Mouse (Mus musculus): ENCODE data around the gene Cpa5. TPM values are rescaled to one million over a fixed set of nuclear protein-coding genes. Genes with fewer than 3 reads are reported as not detected.

Cpa5 gene
- polyA plus RNA-seq, 1 experiment from 2014 or later: 0.10 TPM

GRCm38 (mm10) chr6:30664776-30665175 is 54.0 kb downstream of the Cpa5 start:
- peaks cover 10% of the 10 kb centered on the region for H3K4me1 ChIP-seq (ENCODE audit: control insufficient read depth, insufficient read depth, low read length)
- H3K4me2 ChIP-seq (ENCODE audit: low read length): no peak overlapping the region
- H3K4me3 ChIP-seq (ENCODE audit: low read depth, low read length): no peak overlapping the region
- ATAC-seq (0 out of 2 replicates have a peak, but pooled peaks have one; percentile 26), DNase-seq (ENCODE audit: low spot score) (no peak)
- H3K36me3 ChIP-seq (ENCODE audit: control insufficient read depth, insufficient read depth, low read length): no peaks in the 10 kb centered on the region
- 20% methylated on average over 6 of the region's 6 CpGs for WGBS
- no peaks in the 10 kb centered on the region for H3K9me3 ChIP-seq (replicated peaks; ENCODE audit: control insufficient read depth, low read length)
- H3K9ac ChIP-seq (ENCODE audit: low read length): no peak overlapping the region
- 0 out of 2 replicates have a peak overlapping the region, but pooled peaks have one; percentile 5 for H3K27ac ChIP-seq (ENCODE audit: low read depth, low read length)
- H3K27me3 ChIP-seq (replicated peaks; ENCODE audit: control insufficient read depth, insufficient read depth, low read length): no peaks in the 10 kb centered on the region

- Histone ChIP-seq H3K9ac (ENCODE audit: low read length) (no peak overlapping the region), H3K9me3 (replicated peaks; ENCODE audit: control insufficient read depth, low read length) (no peaks in the 10 kb centered on the region), H3K27me3 (replicated peaks; ENCODE audit: control insufficient read depth, insufficient read depth, low read length) (no peaks in the 10 kb centered on the region), H3K36me3 (ENCODE audit: control insufficient read depth, insufficient read depth, low read length) (no peaks in the 10 kb centered on the region), H3K4me3 (ENCODE audit: low read depth, low read length) (no peak overlapping the region), H3K4me1 (ENCODE audit: control insufficient read depth, insufficient read depth, low read length) (peaks cover 10% of the 10 kb centered on the region), H3K27ac (ENCODE audit: low read depth, low read length) (no peak overlapping the region), H3K4me2 (ENCODE audit: low read length) (no peak overlapping the region)
- no peak for DNase-seq (ENCODE audit: low spot score)
- ATAC-seq: no peak
- 63% methylated on average over 4 of the region's 4 CpGs for WGBS
These were observed 54.5 kb downstream of the Cpa5 start for GRCm38 (mm10) chr6:30665296-30665695.

GRCm38 (mm10) chr6:30666043-30666442 is 55.2 kb downstream of the Cpa5 start:
- Histone ChIP-seq H3K27ac (ENCODE audit: low read depth, low read length) (no peak overlapping the region), H3K4me2 (ENCODE audit: low read length) (no peak overlapping the region), H3K9ac (ENCODE audit: low read length) (no peak overlapping the region), H3K9me3 (replicated peaks; ENCODE audit: control insufficient read depth, low read length) (no peaks in the 10 kb centered on the region), H3K4me1 (ENCODE audit: control insufficient read depth, insufficient read depth, low read length) (peaks cover 10% of the 10 kb centered on the region), H3K27me3 (replicated peaks; ENCODE audit: control insufficient read depth, insufficient read depth, low read length) (no peaks in the 10 kb centered on the region), H3K4me3 (ENCODE audit: low read depth, low read length) (no peak overlapping the region), H3K36me3 (ENCODE audit: control insufficient read depth, insufficient read depth, low read length) (no peaks in the 10 kb centered on the region)
- 43% methylated on average over 6 of the region's 6 CpGs for WGBS
- ATAC-seq (no peak), DNase-seq (ENCODE audit: low spot score) (no peak)

GRCm38 (mm10) chr6:30667585-30667984 is 56.8 kb downstream of the Cpa5 start:
- Histone ChIP-seq H3K4me3 (ENCODE audit: low read depth, low read length) (no peak overlapping the region), H3K27me3 (replicated peaks; ENCODE audit: control insufficient read depth, insufficient read depth, low read length) (no peaks in the 10 kb centered on the region), H3K4me2 (ENCODE audit: low read length) (no peak overlapping the region), H3K9me3 (replicated peaks; ENCODE audit: control insufficient read depth, low read length) (no peaks in the 10 kb centered on the region), H3K36me3 (ENCODE audit: control insufficient read depth, insufficient read depth, low read length) (no peaks in the 10 kb centered on the region), H3K9ac (ENCODE audit: low read length) (no peak overlapping the region), H3K27ac (ENCODE audit: low read depth, low read length) (no peak overlapping the region), H3K4me1 (ENCODE audit: control insufficient read depth, insufficient read depth, low read length) (peaks cover 13% of the 10 kb centered on the region)
- ATAC-seq: no peak
- DNase-seq (ENCODE audit: low spot score): no peak
- 42% methylated on average over 5 of the region's 5 CpGs for WGBS

GRCm38 (mm10) chr6:30671696-30672095 is 60.9 kb downstream of the Cpa5 start:
- H3K4me2 ChIP-seq (ENCODE audit: low read length): no peak overlapping the region
- H3K36me3 ChIP-seq (ENCODE audit: control insufficient read depth, insufficient read depth, low read length): no peaks in the 10 kb centered on the region
- DNase-seq (ENCODE audit: low spot score) (no peak), ATAC-seq (no peak)
- no peak overlapping the region for H3K9ac ChIP-seq (ENCODE audit: low read length)
- H3K27me3 ChIP-seq (replicated peaks; ENCODE audit: control insufficient read depth, insufficient read depth, low read length): no peaks in the 10 kb centered on the region
- no peak overlapping the region for H3K4me3 ChIP-seq (ENCODE audit: low read depth, low read length)
- no peak overlapping the region for H3K27ac ChIP-seq (ENCODE audit: low read depth, low read length)
- 69% methylated on average over 5 of the region's 5 CpGs for WGBS
- peaks cover 28% of the 10 kb centered on the region for H3K4me1 ChIP-seq (ENCODE audit: control insufficient read depth, insufficient read depth, low read length)
- no peaks in the 10 kb centered on the region for H3K9me3 ChIP-seq (replicated peaks; ENCODE audit: control insufficient read depth, low read length)

GRCm38 (mm10) chr6:30673764-30674561 is 63.2 kb downstream of the Cpa5 start:
- no peaks in the 10 kb centered on the region for H3K27me3 ChIP-seq (replicated peaks; ENCODE audit: control insufficient read depth, insufficient read depth, low read length)
- 10% methylated on average over 14 of the region's 14 CpGs for WGBS
- ATAC-seq (peak; percentile 71), DNase-seq (ENCODE audit: low spot score) (peak; percentile 81)
- H3K4me2 ChIP-seq (ENCODE audit: low read length): peak overlapping the region; percentile 33
- H3K4me1 ChIP-seq (ENCODE audit: control insufficient read depth, insufficient read depth, low read length): peaks cover 32% of the 10 kb centered on the region
- H3K36me3 ChIP-seq (ENCODE audit: control insufficient read depth, insufficient read depth, low read length): no peaks in the 10 kb centered on the region
- H3K9ac ChIP-seq (ENCODE audit: low read length): 0 out of 2 replicates have a peak overlapping the region, but pooled peaks have one; percentile 33
- H3K27ac ChIP-seq (ENCODE audit: low read depth, low read length): peak overlapping the region; percentile 88
- H3K4me3 ChIP-seq (ENCODE audit: low read depth, low read length): no peak overlapping the region
- H3K9me3 ChIP-seq (replicated peaks; ENCODE audit: control insufficient read depth, low read length): no peaks in the 10 kb centered on the region

GRCm38 (mm10) chr6:30674714-30675280 is 64.0 kb downstream of the Cpa5 start:
- peak overlapping the region; percentile 88 for H3K27ac ChIP-seq (ENCODE audit: low read depth, low read length)
- 17% methylated on average over 9 of the region's 9 CpGs for WGBS
- ATAC-seq (peak; percentile 35), DNase-seq (ENCODE audit: low spot score) (peak; percentile 77)
- no peak overlapping the region for H3K4me3 ChIP-seq (ENCODE audit: low read depth, low read length)
- no peaks in the 10 kb centered on the region for H3K9me3 ChIP-seq (replicated peaks; ENCODE audit: control insufficient read depth, low read length)
- H3K9ac ChIP-seq (ENCODE audit: low read length): peak overlapping the region; percentile 52
- peaks cover 34% of the 10 kb centered on the region for H3K4me1 ChIP-seq (ENCODE audit: control insufficient read depth, insufficient read depth, low read length)
- peak overlapping the region; percentile 33 for H3K4me2 ChIP-seq (ENCODE audit: low read length)
- no peaks in the 10 kb centered on the region for H3K27me3 ChIP-seq (replicated peaks; ENCODE audit: control insufficient read depth, insufficient read depth, low read length)
- H3K36me3 ChIP-seq (ENCODE audit: control insufficient read depth, insufficient read depth, low read length): no peaks in the 10 kb centered on the region

- Histone ChIP-seq H3K4me1 (ENCODE audit: control insufficient read depth, insufficient read depth, low read length) (peaks cover 34% of the 10 kb centered on the region), H3K27ac (ENCODE audit: low read depth, low read length) (peak overlapping the region; percentile 88), H3K4me2 (ENCODE audit: low read length) (peak overlapping the region; percentile 33), H3K36me3 (ENCODE audit: control insufficient read depth, insufficient read depth, low read length) (no peaks in the 10 kb centered on the region), H3K9ac (ENCODE audit: low read length) (peak overlapping the region; percentile 52), H3K9me3 (replicated peaks; ENCODE audit: control insufficient read depth, low read length) (no peaks in the 10 kb centered on the region), H3K4me3 (ENCODE audit: low read depth, low read length) (peak overlapping the region; percentile 2; the same call in 1 of the 2 replicates), H3K27me3 (replicated peaks; ENCODE audit: control insufficient read depth, insufficient read depth, low read length) (no peaks in the 10 kb centered on the region)
- ATAC-seq (peak; percentile 59), DNase-seq (ENCODE audit: low spot score) (peak; percentile 61)
- WGBS: 2% methylated on average over 11 of the region's 11 CpGs
These were observed 64.5 kb downstream of the Cpa5 start for GRCm38 (mm10) chr6:30675281-30675771.

- 72% methylated on average over 6 of the region's 6 CpGs for WGBS
- Histone ChIP-seq H3K27ac (ENCODE audit: low read depth, low read length) (no peak overlapping the region), H3K4me2 (ENCODE audit: low read length) (no peak overlapping the region), H3K4me1 (ENCODE audit: control insufficient read depth, insufficient read depth, low read length) (peaks cover 34% of the 10 kb centered on the region), H3K4me3 (ENCODE audit: low read depth, low read length) (no peak overlapping the region), H3K9me3 (replicated peaks; ENCODE audit: control insufficient read depth, low read length) (no peaks in the 10 kb centered on the region), H3K27me3 (replicated peaks; ENCODE audit: control insufficient read depth, insufficient read depth, low read length) (no peaks in the 10 kb centered on the region), H3K36me3 (ENCODE audit: control insufficient read depth, insufficient read depth, low read length) (no peaks in the 10 kb centered on the region), H3K9ac (ENCODE audit: low read length) (no peak overlapping the region)
- DNase-seq (ENCODE audit: low spot score) (no peak), ATAC-seq (no peak)
These were observed 65.7 kb downstream of the Cpa5 start for GRCm38 (mm10) chr6:30676506-30676905.

All from forebrain, embryonic 14.5 days (tissue).